Mouse (Mus musculus) frontal cortex, postnatal 25 days (tissue): ENCODE data around the gene Ccdc62.

Experiments used
- DNase-seq, 2 experiments: peaks; one replicate each; pipeline ENCODE4 v3.0.0; 2022; ENCODE audit warnings: low spot score in 2 of 2

The Ccdc62 gene

DNA sequence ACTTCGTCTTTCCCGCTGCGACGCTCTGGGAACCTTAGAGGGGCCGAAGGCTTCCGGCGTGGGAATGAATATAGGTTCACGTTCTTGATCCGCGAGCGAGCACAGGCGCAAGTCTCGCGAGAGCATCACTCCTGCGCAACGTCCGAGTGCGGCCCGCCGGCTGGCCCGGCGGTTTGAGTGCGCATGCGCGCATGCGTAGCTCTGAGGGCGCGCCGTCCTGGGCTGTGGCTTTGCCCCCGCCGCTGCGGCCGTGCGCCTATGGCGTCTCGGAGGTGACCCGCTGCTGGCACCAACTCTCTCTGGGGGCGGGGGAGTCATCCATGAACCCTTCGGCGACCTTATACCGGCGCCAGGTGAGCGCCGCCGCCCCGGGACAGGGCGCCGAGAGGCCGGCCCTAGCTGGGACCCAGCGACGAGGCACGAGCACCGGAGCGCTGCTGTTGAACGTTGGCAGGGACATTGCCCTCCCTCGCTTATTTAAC is at the start of gene Ccdc62:
Ccdc62 (plus strand) TSS at position 172 of the 482 bp plus-strand sequence.
- DNase-seq: peak; percentile 82 to 86

DNA sequence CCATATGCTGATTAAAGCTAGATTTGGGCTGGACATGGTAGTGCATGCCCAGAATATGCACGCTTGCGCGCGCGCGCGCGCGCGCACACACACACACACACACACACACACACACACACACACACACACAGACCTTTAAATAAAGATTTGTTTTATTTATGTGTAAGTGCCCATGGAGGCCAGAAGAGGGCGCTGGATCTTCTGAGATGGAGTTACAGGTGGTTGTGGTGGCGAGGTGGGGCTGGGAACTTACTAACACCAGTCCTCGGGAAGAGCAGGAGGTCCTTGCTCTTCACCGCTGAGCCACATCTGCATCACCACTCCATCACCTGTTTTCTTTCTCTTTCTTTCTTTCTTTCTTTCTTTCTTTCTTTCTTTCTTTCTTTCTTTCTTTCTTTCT is 49.7 kb upstream of the Ccdc62 start:
- DNase-seq: no peak

DNA sequence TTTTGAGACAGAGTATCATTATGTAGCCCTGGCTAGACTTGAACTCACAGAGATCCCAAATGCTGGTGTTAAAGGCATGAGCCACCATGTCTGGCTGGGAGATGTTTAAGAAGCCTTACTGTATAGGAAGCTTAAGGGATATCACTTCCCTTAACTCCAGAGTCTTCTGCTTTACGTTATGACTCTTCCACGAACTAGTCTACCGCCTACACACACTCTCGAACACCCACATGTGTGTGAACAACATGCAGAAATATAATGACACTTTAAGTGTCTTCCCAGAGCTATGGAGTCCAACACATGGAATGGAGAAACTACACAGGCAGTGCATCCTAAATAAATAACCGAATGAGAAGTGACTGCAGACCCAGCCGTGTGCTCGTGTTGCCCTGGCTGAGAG is 46.6 kb upstream of the Ccdc62 start:
- DNase-seq: no peak

GRCm38 (mm10) chr5:123884332-123884731 is 46.1 kb upstream of the Ccdc62 start:
- no peak for DNase-seq

- no peak for DNase-seq
Observed at GRCm38 (mm10) chr5:123886365-123886764, 44.1 kb upstream of the Ccdc62 start.

GRCm38 (mm10) chr5:123890312-123890711 is 40.2 kb upstream of the Ccdc62 start:
- no peak for DNase-seq

DNA sequence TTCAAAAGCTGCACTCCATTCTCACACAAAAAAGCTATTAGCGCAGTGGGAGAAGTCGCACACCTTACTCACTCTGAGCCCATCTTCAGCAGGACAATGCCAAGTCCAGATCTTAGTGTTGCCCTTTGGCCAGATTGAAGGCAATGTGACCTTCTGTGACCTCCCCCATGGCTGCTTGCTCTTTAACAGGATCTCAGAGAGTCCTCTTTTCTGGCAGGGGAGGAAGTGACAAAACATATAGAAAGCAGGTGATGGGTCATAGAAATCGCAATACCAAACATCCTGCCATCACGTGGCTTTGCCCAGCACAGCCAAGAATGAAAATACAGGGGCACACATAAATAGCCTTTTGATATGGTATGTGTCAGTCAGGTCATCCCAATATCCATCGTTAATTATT is 39.5 kb upstream of the Ccdc62 start:
- DNase-seq: no peak

GRCm38 (mm10) chr5:123891669-123892068 is 38.8 kb upstream of the Ccdc62 start:
- DNase-seq: no peak

DNA sequence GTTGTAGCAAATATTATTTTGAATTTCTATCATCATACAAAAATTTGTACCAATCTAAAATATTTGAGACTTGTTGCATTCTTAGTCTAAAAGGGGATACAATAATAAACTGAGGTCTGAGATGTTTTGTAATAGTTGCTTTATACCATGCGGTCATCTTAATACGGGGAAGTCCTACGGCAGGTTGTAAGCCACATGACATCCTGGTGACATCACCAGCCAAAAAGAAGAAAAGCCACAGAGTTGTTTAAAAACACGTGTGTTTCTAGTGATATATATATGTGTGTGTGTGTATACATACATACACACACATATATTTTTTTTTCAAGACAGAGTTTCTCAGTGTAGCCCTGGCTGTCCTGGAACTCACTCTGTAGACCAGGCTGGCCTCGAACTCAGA is 37.0 kb upstream of the Ccdc62 start:
- no peak for DNase-seq

DNA sequence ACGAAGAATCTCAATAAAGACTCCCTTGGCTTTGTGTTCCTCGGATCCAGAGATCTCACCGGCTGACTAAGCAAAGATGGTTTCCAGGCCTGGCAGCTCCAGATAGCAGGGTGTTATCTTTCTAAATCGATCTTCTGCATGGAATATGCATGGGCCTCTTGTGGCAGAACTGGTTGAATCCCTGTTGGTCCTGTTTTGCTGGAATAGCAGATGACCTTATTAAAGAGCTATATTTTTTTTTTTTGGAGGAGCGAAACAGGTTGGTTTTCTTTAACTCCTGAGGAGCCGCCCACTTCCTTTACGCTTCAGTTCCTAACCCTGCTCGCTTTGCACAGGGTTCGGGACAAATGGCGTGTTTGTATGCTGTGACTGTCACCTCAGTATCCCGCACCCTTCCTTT is 34.1 kb upstream of the Ccdc62 start:
- no peak for DNase-seq

DNA sequence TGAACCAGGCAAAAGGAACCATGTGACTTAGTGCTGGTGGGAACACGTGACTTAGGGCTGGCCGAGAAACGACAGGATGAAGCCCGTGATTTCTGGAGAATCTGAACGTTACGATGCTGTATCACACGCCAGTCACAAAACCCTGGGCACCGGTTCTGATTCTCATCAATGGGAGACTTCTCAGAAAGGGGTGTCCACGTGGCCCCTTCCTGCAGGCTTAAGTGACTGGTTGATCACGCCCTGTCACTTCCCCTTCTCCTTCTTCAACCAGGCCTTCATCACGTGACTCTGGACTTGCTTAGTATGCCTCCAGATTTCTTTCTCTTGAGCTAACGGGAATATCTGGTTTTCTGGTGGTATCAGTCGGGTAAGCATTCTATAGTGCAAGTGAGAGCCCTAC is 33.1 kb upstream of the Ccdc62 start:
- DNase-seq: no peak

GRCm38 (mm10) chr5:123904059-123904672 is 26.3 kb upstream of the Ccdc62 start:
- no peak for DNase-seq

DNA sequence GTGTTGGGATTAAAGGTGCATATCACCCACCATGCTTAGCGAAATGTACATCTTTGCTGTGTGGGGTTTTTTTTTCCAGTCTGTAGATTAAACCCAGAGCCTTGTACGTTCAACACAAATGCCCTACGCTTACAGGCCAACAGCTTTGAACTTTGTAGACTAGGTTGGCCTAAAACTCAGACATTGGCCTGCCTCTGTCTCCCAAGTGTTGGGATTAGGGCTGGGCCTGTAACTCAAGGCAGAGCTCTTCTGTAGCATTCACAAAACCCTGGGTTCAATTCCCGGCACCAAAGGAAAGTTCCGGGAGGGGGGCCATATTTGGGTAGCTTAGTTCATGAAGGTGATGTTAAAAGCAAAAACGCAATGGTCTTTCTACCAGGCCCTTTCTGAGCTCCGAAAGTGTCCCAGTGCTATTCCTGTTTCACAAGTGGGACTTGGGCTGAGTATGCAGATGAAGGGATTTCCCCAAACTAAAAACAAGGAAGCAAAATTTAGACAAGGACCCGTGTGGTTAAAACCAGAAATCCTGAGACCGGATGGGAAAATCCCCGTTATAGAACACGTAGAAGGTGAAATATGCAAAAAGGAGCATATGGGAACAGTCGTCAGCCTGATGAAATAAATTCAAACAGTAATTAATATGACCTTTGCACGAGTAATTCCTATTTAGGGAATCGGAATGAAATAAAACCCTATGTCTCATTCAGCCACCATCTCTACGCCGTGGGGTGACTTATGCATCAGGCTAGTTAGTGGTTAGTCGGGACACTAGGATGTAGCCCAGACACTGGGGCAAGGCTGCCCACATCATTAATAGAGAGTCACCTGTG is 24.1 kb upstream of the Ccdc62 start:
- no peak for DNase-seq

GRCm38 (mm10) chr5:123906976-123907630 is 23.4 kb upstream of the Ccdc62 start, which contains the start of gene Denr:
Gene Denr, plus strand, starts transcription at chr5:123907175.
- DNase-seq: peak; percentile 98 to 99

DNA sequence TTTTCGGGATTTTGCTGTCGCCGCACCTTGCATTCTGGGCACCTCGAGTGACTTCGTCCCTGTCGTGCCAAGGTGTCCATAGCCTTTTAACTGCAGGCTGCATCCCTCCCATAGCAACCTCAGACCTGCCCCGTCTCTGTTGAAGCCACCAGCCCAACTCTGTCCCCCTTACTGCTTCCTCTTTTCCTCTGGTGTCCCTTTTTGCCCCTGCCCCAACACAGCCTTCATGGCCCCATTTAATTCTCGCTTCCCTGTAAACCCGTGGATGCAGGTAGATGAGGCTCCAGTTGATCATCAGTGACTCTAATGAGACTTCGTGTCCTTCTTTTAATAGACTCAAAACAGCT is 22.9 kb upstream of the Ccdc62 start:
- DNase-seq: no peak

GRCm38 (mm10) chr5:123914852-123915251 is 15.6 kb upstream of the Ccdc62 start:
- no peak for DNase-seq

- no peak for DNase-seq
Observed at GRCm38 (mm10) chr5:123922112-123922511, 8.4 kb upstream of the Ccdc62 start.

GRCm38 (mm10) chr5:123927118-123927517 is 3.4 kb upstream of the Ccdc62 start, which contains the start of gene Gm43518:
Gene Gm43518, plus strand, starts transcription at chr5:123927418.
- DNase-seq: no peak

DNA sequence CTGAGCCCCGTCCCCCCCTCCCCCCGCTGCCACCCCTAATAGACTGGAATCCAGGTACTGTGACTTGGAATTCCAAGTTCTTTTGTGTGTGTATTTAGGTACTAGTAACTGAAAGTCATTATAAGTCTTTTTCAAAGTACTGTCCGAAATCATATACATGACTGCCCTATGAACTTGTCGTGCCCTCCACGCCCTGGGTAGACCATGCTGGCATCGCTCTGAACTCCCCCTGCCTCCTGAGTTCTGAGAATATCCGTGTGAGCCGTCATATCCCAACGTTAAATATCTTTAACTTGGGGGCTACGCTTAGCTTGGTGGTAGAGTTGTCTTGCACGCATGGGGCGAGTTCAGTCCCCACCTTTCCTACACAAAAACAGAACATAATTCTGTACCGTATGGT is 652 bp downstream of the Ccdc62 start:
- no peak for DNase-seq

- DNase-seq: no peak
Observed at GRCm38 (mm10) chr5:123932927-123933326, 2.4 kb downstream of the Ccdc62 start.

DNA sequence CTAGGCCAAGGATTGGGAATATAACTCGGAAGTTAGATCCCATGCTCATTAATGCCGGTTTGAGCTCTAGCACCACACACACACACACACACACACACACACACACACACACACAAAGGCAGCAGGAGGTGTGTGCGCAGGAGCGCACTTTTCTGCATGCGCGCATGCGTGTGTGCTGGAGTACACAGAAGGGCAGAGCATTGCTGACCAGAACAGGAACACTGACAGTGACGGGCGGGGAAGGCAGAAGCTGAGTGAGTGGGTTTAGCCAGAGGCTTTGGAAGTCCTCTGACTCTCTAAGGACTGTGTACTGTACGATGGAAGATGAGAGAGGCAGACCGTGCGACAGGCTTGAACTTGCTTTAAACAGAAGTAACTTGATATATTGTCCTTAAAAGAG is 3.1 kb downstream of the Ccdc62 start:
- no peak for DNase-seq

- no peak for DNase-seq
Observed at GRCm38 (mm10) chr5:123933957-123934591, 3.6 kb downstream of the Ccdc62 start.
